18 mouse cellular contexts compared by ENCODE assay signal in genomic region chr1:187428536-187429215, GRCm38 (mm10).
DNase-seq lines count a peak whose midpoint lies in the region; ATAC-seq and TF ChIP-seq lines count a peak whose summit lies in the region.
"Had no signal": no experiment of that assay in that cellular context is flagged by ENCODE, and none has a peak within 500 bp of the region (broad histone marks: within the 10 kb centered on the region; RNA-seq: fewer than 3 reads in every experiment).

No protein-coding gene starts in this region.

- no peak for TF ChIP-seq CTCF in kidney, postnatal 0 days (IDR thresholded peaks at IDR 0.05; ENCODE audit: low read depth)

- H3K4me3 ChIP-seq in kidney, postnatal 0 days (replicated peaks; ENCODE audit: low read depth, low read length): no peak overlapping the region
- no peak overlapping the region for H3K4me3 ChIP-seq in limb, embryonic 14.5 days (replicated peaks; ENCODE audit: low read length)
- H3K4me3 ChIP-seq: embryonic facial prominence, embryonic 15.5 days; midbrain, embryonic 10.5 days had no signal

- no peaks in the 10 kb centered on the region for H3K27me3 ChIP-seq in kidney, postnatal 0 days (ENCODE audit: insufficient read depth, low read length)
- no peaks in the 10 kb centered on the region for H3K27me3 ChIP-seq in limb, embryonic 14.5 days (ENCODE audit: control insufficient read depth, insufficient read depth, low read length)
- H3K27me3 ChIP-seq: embryonic facial prominence, embryonic 15.5 days had no signal

- TF ChIP-seq POLR2A in limb, embryonic 14.5 days (IDR thresholded peaks at IDR 0.05; ENCODE audit: borderline replicate concordance, extremely low read depth, insufficient read depth, insufficient read length): no peak

- H3K27ac ChIP-seq in kidney, postnatal 0 days: no peak overlapping the region
- H3K27ac ChIP-seq in limb, embryonic 14.5 days (replicated peaks; ENCODE audit: low read depth, low read length): no peak overlapping the region
- H3K27ac ChIP-seq: embryonic facial prominence, embryonic 15.5 days; hindbrain, embryonic 14.5 days; midbrain, embryonic 10.5 days had no signal

- peak; percentile 61 for DNase-seq in heart, adult 11 months
- DNase-seq in heart, adult 9 months (ENCODE audit: low spot score in 2 of 2): no peak
- DNase-seq in kidney, adult 18-20 months: peak; percentile 48
- peak; percentile 43 for DNase-seq in kidney, postnatal 0 days (ENCODE audit: low spot score)
- peak; percentile 15 for DNase-seq in limb, embryonic 14.5 days (ENCODE audit: low spot score)
- DNase-seq in testis, postnatal 14 days (ENCODE audit: low spot score): no peak
- DNase-seq in layer of hippocampus, adult 9-11 months: no peak
- DNase-seq: adrenal gland, postnatal 25 days; cerebellum, adult 11-12 months; cerebellum, postnatal 36 days; heart, postnatal 36 days; lung, adult 2 months; lung, postnatal 4 days; thymus, postnatal 14 days had no signal

- no peaks in the 10 kb centered on the region for H3K9me3 ChIP-seq in kidney, postnatal 0 days (replicated peaks; ENCODE audit: low read length)
- H3K9me3 ChIP-seq in limb, embryonic 14.5 days (ENCODE audit: control insufficient read depth, low read length): no peaks in the 10 kb centered on the region
- H3K9me3 ChIP-seq: embryonic facial prominence, embryonic 15.5 days; midbrain, embryonic 10.5 days had no signal

- peaks cover 6% of the 10 kb centered on the region for H3K4me1 ChIP-seq in kidney, postnatal 0 days (replicated peaks; ENCODE audit: insufficient read depth, low read length)
- peaks cover 4% of the 10 kb centered on the region; the same call in 1 of the 2 replicates for H3K4me1 ChIP-seq in limb, embryonic 14.5 days (ENCODE audit: control insufficient read depth, insufficient read depth, low read length)
- H3K4me1 ChIP-seq: embryonic facial prominence, embryonic 15.5 days; midbrain, embryonic 10.5 days had no signal

- no peaks in the 10 kb centered on the region for H3K36me3 ChIP-seq in kidney, postnatal 0 days (ENCODE audit: insufficient read depth, low read length)
- H3K36me3 ChIP-seq in limb, embryonic 14.5 days (ENCODE audit: control insufficient read depth, insufficient read depth, low read length): no peaks in the 10 kb centered on the region
- H3K36me3 ChIP-seq: embryonic facial prominence, embryonic 15.5 days; midbrain, embryonic 10.5 days had no signal

- H3K9ac ChIP-seq in kidney, postnatal 0 days (ENCODE audit: low read depth, low read length): no peak overlapping the region
- H3K9ac ChIP-seq in limb, embryonic 14.5 days (ENCODE audit: low read depth, low read length, severe bottlenecking): no peak overlapping the region
- H3K9ac ChIP-seq: embryonic facial prominence, embryonic 15.5 days; hindbrain, embryonic 14.5 days had no signal

- 0 out of 2 replicates have a peak overlapping the region, but pooled peaks have one; percentile 7 for H3K4me2 ChIP-seq in kidney, postnatal 0 days (ENCODE audit: low read length)
- H3K4me2 ChIP-seq in limb, embryonic 14.5 days (replicated peaks; ENCODE audit: low read depth, low read length, severe bottlenecking): no peak overlapping the region
- H3K4me2 ChIP-seq: embryonic facial prominence, embryonic 15.5 days; hindbrain, embryonic 14.5 days had no signal

- ATAC-seq in kidney, postnatal 0 days (replicated peaks; ENCODE audit: low FRiP score, low read depth): 0 out of 2 replicates have a peak, but pooled peaks have one; percentile 36
- no peak for ATAC-seq in limb, embryonic 14.5 days (ENCODE audit: low FRiP score, low read depth)
- ATAC-seq: CD4-positive, CD25-positive, alpha-beta regulatory T cell, adult 4 months had no signal

- WGBS in kidney, postnatal 0 days: 20% methylated on average over 9 of the region's 9 CpGs
- WGBS in limb, embryonic 14.5 days: 18% methylated on average over 9 of the region's 9 CpGs

Comparison
In these comparisons a context has a peak if more than half of its experiments do, and no peak if none do; other contexts are left out.
1. DNase-seq: peak in heart, adult 11 months (single experiment), kidney, adult 18-20 months (single experiment), kidney, postnatal 0 days (single experiment) and limb, embryonic 14.5 days (single experiment); none in heart, adult 9 months (0 of 2), testis, postnatal 14 days (single experiment) and layer of hippocampus, adult 9-11 months (single experiment).